Mouse (Mus musculus) CH12.LX (cell line): ENCODE results near the gene Trp63. TPM values are rescaled to one million over a fixed set of nuclear protein-coding genes. Genes with fewer than 3 reads are reported as not detected.

ENCODE experiments used
- DNase-seq: peaks from one replicate; pipeline ENCODE4 v3.0.0-alpha.2; 2013; ENCODE audit errors: extremely low read depth
- H3K27ac ChIP-seq: 2 replicates; pipeline ENCODE4 v1.5.1; 2012; ENCODE audit warnings: low read depth, mild to moderate bottlenecking, control low read depth, moderate library complexity; ENCODE audit not compliant: insufficient read depth
- H3K27me3 ChIP-seq: replicated peaks from 2 replicates; pipeline ENCODE3; 2012; ENCODE audit warnings: inconsistent platforms
- H3K36me3 ChIP-seq, 2 experiments: replicated peaks in 1 of 2; 2 replicates each; pipeline versions ENCODE3 to v1.6.1; 2012; ENCODE audit warnings: inconsistent platforms in 1 of 2, low read length in 1 of 2, mild to moderate bottlenecking in 1 of 2, mixed read lengths in 1 of 2, moderate library complexity in 1 of 2; ENCODE audit not compliant: control insufficient read depth in 1 of 2, insufficient read depth in 1 of 2
- H3K4me1 ChIP-seq, 2 experiments: 2 replicates each; pipeline ENCODE4 v1.6.1; 2012; ENCODE audit warnings: inconsistent platforms in 1 of 2, moderate library complexity in 1 of 2; ENCODE audit not compliant: insufficient read depth in 2 of 2, control insufficient read depth in 1 of 2
- H3K4me2 ChIP-seq: 2 replicates; pipeline ENCODE4 v1.6.1; 2012; ENCODE audit warnings: low read depth, mild to moderate bottlenecking, control low read depth; ENCODE audit not compliant: poor library complexity, insufficient read depth, severe bottlenecking
- H3K4me3 ChIP-seq, 3 experiments: fragments of 150-350 bp in 1 of 3; sonication (generic) in 1 of 3; replicated peaks in 1 of 3; 2 replicates each; pipeline versions ENCODE3 to v1.5.1; 2011 to 2012; ENCODE audit warnings: low read depth in 2 of 3, low read length in 2 of 3, mild to moderate bottlenecking in 2 of 3, moderate library complexity in 2 of 3, control low read depth in 1 of 3, improper control_type of control experiment in 1 of 3, inconsistent platforms in 1 of 3, mixed read lengths in 1 of 3; ENCODE audit not compliant: poor library complexity in 1 of 3
- H3K79me2 ChIP-seq: replicated peaks from 2 replicates; pipeline ENCODE4 v1.6.1; 2012; ENCODE audit warnings: mild to moderate bottlenecking, moderate library complexity; ENCODE audit not compliant: control insufficient read depth, poor library complexity, insufficient read depth, severe bottlenecking; ENCODE audit errors: extremely low read depth
- H3K9ac ChIP-seq: 2 replicates; pipeline ENCODE4 v1.6.1; 2012; ENCODE audit warnings: low read depth, mild to moderate bottlenecking, control low read depth, moderate library complexity; ENCODE audit not compliant: insufficient read depth
- H3K9me3 ChIP-seq: replicated peaks from 2 replicates; pipeline ENCODE3; 2012; ENCODE audit warnings: low read length, inconsistent platforms, mixed read lengths
- CHD1 ChIP-seq: IDR thresholded peaks from 2 replicates; pipeline ENCODE4 v1.6.1; 2012; ENCODE audit warnings: low read depth, low read length, improper control_type of control experiment, inconsistent platforms
- CHD2 ChIP-seq: IDR thresholded peaks from 2 replicates; pipeline ENCODE4 v1.6.1; 2011; ENCODE audit warnings: low read length, improper control_type of control experiment
- CTCF ChIP-seq, 2 experiments: IDR thresholded peaks in 1 of 2; conservative IDR thresholded peaks in 1 of 2; 2 replicates each; pipeline ENCODE4 v1.5.1; 2011 to 2012; ENCODE audit warnings: low read depth in 2 of 2, low read length in 2 of 2, improper control_type of control experiment in 1 of 2, inconsistent platforms in 1 of 2, mild to moderate bottlenecking in 1 of 2, moderate library complexity in 1 of 2
- ELF1 ChIP-seq: IDR thresholded peaks from 2 replicates; pipeline ENCODE4 v1.6.1; 2014; ENCODE audit warnings: low read depth, mild to moderate bottlenecking, inconsistent platforms, low read length, improper control_type of control experiment
- EP300 ChIP-seq: IDR thresholded peaks from 2 replicates; pipeline ENCODE4 v1.6.1; 2011; ENCODE audit warnings: low read length, improper control_type of control experiment
- GABPA ChIP-seq: IDR thresholded peaks from 2 replicates; pipeline ENCODE4 v1.6.1; 2012; ENCODE audit warnings: low read depth, low read length, improper control_type of control experiment, inconsistent platforms; ENCODE audit not compliant: insufficient replicate concordance
- HCFC1 ChIP-seq: IDR thresholded peaks from 2 replicates; pipeline ENCODE4 v1.6.1; 2012; ENCODE audit warnings: low read depth, mild to moderate bottlenecking, inconsistent platforms, low read length, improper control_type of control experiment
- IRF4 ChIP-seq: IDR thresholded peaks from 2 replicates; pipeline ENCODE4 v1.6.1; 2014; ENCODE audit warnings: low read depth, mild to moderate bottlenecking, inconsistent platforms, low read length, improper control_type of control experiment
- JUN ChIP-seq: IDR thresholded peaks from 2 replicates; pipeline ENCODE4 v1.6.1; 2011; ENCODE audit warnings: low read depth, mild to moderate bottlenecking, low read length, improper control_type of control experiment, moderate library complexity; ENCODE audit not compliant: insufficient read depth
- JUND ChIP-seq: conservative IDR thresholded peaks from 2 replicates; pipeline ENCODE4 v1.6.1; 2011; ENCODE audit warnings: low read depth, low read length, improper control_type of control experiment
- KAT2A ChIP-seq: IDR thresholded peaks from 2 replicates; pipeline ENCODE4 v1.6.1; 2012; ENCODE audit warnings: low read length, improper control_type of control experiment, inconsistent platforms; ENCODE audit not compliant: insufficient replicate concordance
- MAFK ChIP-seq: IDR thresholded peaks from 2 replicates; pipeline ENCODE4 v1.6.1; 2011; ENCODE audit warnings: low read length, improper control_type of control experiment; ENCODE audit not compliant: insufficient replicate concordance
- MAX ChIP-seq: IDR thresholded peaks from 2 replicates; pipeline ENCODE4 v1.6.1; 2011; ENCODE audit warnings: low read length, improper control_type of control experiment
- MAZ ChIP-seq: IDR thresholded peaks from 2 replicates; pipeline ENCODE4 v1.6.1; 2012; ENCODE audit warnings: low read depth, mild to moderate bottlenecking, inconsistent platforms, low read length, improper control_type of control experiment, moderate library complexity
- MXI1 ChIP-seq: IDR thresholded peaks from 2 replicates; pipeline ENCODE4 v1.6.1; 2011; ENCODE audit warnings: mild to moderate bottlenecking, low read depth, low read length, improper control_type of control experiment
- NELFE ChIP-seq: IDR thresholded peaks from 2 replicates; pipeline ENCODE4 v1.6.1; 2011; ENCODE audit warnings: low read depth, low read length, improper control_type of control experiment
- NRF1 ChIP-seq: IDR thresholded peaks from 2 replicates; pipeline ENCODE4 v1.6.1; 2014; ENCODE audit warnings: low read depth, mild to moderate bottlenecking, inconsistent platforms, low read length, improper control_type of control experiment, moderate library complexity
- PAX5 ChIP-seq: IDR thresholded peaks from 2 replicates; pipeline ENCODE4 v1.6.1; 2012; ENCODE audit warnings: low read length, inconsistent platforms, mixed read lengths
- POLR2A ChIP-seq: IDR thresholded peaks from 2 replicates; pipeline ENCODE4 v1.6.1; 2011; ENCODE audit warnings: low read depth, mild to moderate bottlenecking, improper control_type of control experiment, low read length
- RCOR1 ChIP-seq: conservative IDR thresholded peaks from 2 replicates; pipeline ENCODE4 v1.6.1; 2012; ENCODE audit warnings: low read depth, mild to moderate bottlenecking, inconsistent platforms, low read length, improper control_type of control experiment
- SMC3 ChIP-seq: IDR thresholded peaks from 2 replicates; pipeline ENCODE4 v1.6.1; 2011; ENCODE audit warnings: low read depth, low read length, improper control_type of control experiment
- TBP ChIP-seq: conservative IDR thresholded peaks from 2 replicates; pipeline ENCODE4 v1.6.1; 2011; ENCODE audit warnings: low read depth, low read length, improper control_type of control experiment
- TCF12 ChIP-seq: IDR thresholded peaks from 2 replicates; pipeline ENCODE4 v1.6.1; 2014; ENCODE audit warnings: low read depth, mild to moderate bottlenecking, inconsistent platforms, low read length, improper control_type of control experiment
- UBTF ChIP-seq: IDR thresholded peaks from 2 replicates; pipeline ENCODE4 v1.6.1; 2012; ENCODE audit warnings: low read depth, mild to moderate bottlenecking, inconsistent platforms, low read length, improper control_type of control experiment, moderate library complexity
- USF2 ChIP-seq: conservative IDR thresholded peaks from 2 replicates; pipeline ENCODE4 v1.6.1; 2011; ENCODE audit warnings: low read depth, low read length, improper control_type of control experiment
- ZC3H11A ChIP-seq: IDR thresholded peaks from 2 replicates; pipeline ENCODE4 v1.6.1; 2012; ENCODE audit warnings: low read depth, mild to moderate bottlenecking, inconsistent platforms, low read length, improper control_type of control experiment
- ZMIZ1 ChIP-seq: IDR thresholded peaks from 2 replicates; pipeline ENCODE4 v1.6.1; 2012; ENCODE audit warnings: low read depth, mild to moderate bottlenecking, inconsistent platforms, low read length, improper control_type of control experiment
- ZNF384 ChIP-seq: IDR thresholded peaks from 2 replicates; pipeline ENCODE4 v1.6.1; 2012; ENCODE audit warnings: low read depth, low read length, improper control_type of control experiment, inconsistent platforms
- dilution Hi-C: fragments of 300-500 bp; cut with MboI; formaldehyde crosslinking; loops from 2 replicates; pipeline ENCODE4 v1.14.3; 2020; ENCODE audit warnings: low sequenced_read_pairs; ENCODE audit not compliant: extremely low pct_unique_long_range_greater_than_20kb, extremely low pct_ligation_motif_present
- in situ Hi-C: fragments of 300-500 bp; cut with MboI; formaldehyde crosslinking; loops from 3 replicates; pipeline ENCODE4 v1.14.3; 2019; ENCODE audit warnings: low sequenced_read_pairs, low pct_ligation_motif_present, low pct_unique_long_range_greater_than_20kb, mixed read lengths
- polyA plus RNA-seq: library from polyadenylated mRNA; unstranded; fragments of >175 nt; gene quantifications from 2 replicates; pipeline ENCODE4 v1.2.1, GENCODE M21; 2012; ENCODE audit warnings: low read depth; ENCODE audit not compliant: insufficient read length
- total RNA-seq, 2 experiments: library from RNA; depleted of rRNA; stranded (reverse); fragments of 300-350 nt in 1 of 2; fragments of >200 nt in 1 of 2; gene quantifications; 2 replicates each; pipeline ENCODE4 v1.2.3; 2012 to 2014

The Trp63 gene
- total and polyA plus RNA-seq, 3 experiments, result 10.5 to 28.0 (median 20.6) TPM

DNA sequence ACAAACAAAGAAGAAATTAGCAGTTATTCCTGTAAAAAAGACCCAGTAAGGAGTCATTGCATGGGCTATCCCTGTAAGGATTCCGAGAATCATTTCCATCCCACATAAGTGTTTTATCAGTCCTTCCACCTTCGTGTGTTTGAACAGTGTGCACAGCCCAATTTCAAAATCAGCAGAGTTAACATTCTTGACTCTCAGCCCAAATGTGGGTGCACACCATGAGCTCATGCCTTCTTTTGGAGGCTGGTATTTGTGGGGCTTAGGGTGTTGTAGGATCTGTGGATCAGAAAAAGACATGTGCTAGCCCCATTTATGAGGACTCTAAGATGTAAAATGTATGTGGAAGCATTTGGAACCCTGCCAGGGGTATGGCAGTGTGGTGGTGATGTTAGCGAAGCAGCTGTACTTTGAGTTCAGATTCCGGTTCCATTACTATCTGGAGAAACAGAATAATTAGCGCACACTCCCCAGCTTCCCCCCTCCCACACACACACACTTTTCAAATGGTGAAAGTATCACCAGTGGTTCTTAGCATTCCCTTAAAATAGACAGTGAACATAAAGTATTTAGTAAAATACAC, 9.6 kb upstream of the Trp63 start:
- dilution Hi-C loops, result no loop called here

DNA sequence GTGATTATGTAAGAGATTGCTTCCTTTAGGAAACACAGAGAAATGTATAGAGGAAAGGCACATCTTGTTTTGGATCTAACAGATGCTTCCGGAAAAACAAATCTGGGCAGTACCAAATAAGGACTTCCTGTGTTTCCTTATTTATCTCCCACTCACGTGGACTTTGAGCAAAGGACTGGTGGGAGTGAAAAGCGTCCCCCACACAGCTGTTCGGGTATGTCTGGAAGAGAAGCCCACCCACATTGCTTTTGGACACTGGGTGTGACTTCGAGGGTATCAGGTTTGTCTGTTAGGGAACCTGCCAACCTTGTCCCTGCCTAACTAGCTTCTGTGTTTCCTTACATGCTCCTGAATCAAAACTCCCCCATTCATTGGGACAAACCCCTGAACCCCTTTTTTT, 3.2 kb upstream of the Trp63 start:
- Histone ChIP-seq H3K9me3 (no peaks in the 10 kb centered on the region), H3K4me3 (no peak overlapping the region), H3K27me3 (no peaks in the 10 kb centered on the region), H3K27ac (no peak overlapping the region), H3K4me2 (no peak overlapping the region), H3K4me1 (peaks cover 5 to 19% of the 10 kb centered on the region in 2 experiments; a peak in 2 of 4 replicates), H3K79me2 (peaks cover 7% of the 10 kb centered on the region), H3K9ac (no peak overlapping the region), H3K36me3 (no peaks in the 10 kb centered on the region)
- dilution Hi-C loops, result no loop called here
- no peak for DNase-seq
- in situ Hi-C loops, result loop anchor here (25.0 kb wide), 1 partner anchor 193 kb away; no protein-coding TSS in a partner anchor
- TF ChIP-seq TCF12 (no peak), ZMIZ1 (no peak), KAT2A (no peak), SMC3 (no peak), CHD2 (no peak), ZNF384 (no peak), MAX (no peak), HCFC1 (no peak), POLR2A (no peak)

More for the DNA sequence above, 9.6 kb upstream of the Trp63 start:
- Histone ChIP-seq H3K27me3 (no peaks in the 10 kb centered on the region), H3K4me2 (no peak overlapping the region), H3K4me1 (peaks cover 0 to 10% of the 10 kb centered on the region in 2 experiments; a peak in 1 of 4 replicates), H3K4me3 (no peak overlapping the region), H3K27ac (no peak overlapping the region), H3K9me3 (no peaks in the 10 kb centered on the region), H3K9ac (no peak overlapping the region), H3K79me2 (no peaks in the 10 kb centered on the region), H3K36me3 (no peaks in the 10 kb centered on the region)
- TF ChIP-seq ZC3H11A (no peak), NELFE (no peak), TBP (no peak), NRF1 (no peak), EP300 (no peak), ZMIZ1 (no peak), CTCF (conservative IDR thresholded peaks at IDR 0.05 in 1 of 2, IDR thresholded peaks at IDR 0.05 in 1 of 2; ENCODE audit: low read depth in 2 of 2, low read length in 2 of 2) (no peak)
- in situ Hi-C loops, result no loop called here
- DNase-seq, result no peak

DNA sequence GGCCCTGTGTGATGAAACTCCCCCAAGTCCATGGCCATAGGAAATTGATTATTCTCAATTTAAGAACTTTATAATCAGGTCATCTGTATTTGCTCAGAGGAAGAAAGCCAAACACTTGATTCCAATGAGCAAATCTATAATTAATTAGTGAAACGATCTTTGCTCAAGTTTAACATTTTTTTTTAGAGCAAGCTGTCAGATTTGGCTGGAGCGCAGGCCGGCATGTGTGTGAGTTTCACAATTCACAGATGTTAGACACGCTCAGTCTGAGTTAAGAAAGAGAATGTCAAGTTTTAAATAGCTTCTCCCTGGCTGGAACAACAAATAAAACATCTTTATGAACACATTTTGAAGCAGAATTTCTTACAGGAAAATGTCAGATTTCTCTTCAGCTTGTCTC, 1.0 kb upstream of the Trp63 start:
- Histone ChIP-seq H3K27ac (no peak overlapping the region), H3K9me3 (no peaks in the 10 kb centered on the region), H3K27me3 (no peaks in the 10 kb centered on the region), H3K36me3 (peaks cover 0 to 6% of the 10 kb centered on the region in 2 experiments), H3K4me1 (peaks cover 10 to 31% of the 10 kb centered on the region in 2 experiments; a peak in 2 of 4 replicates), H3K79me2 (peaks cover 17% of the 10 kb centered on the region), H3K9ac (peak overlapping the region; percentile 25), H3K4me3 (no peak overlapping the region), H3K4me2 (no peak overlapping the region; the same call in 1 of the 2 replicates)
- in situ Hi-C loops, result loop anchor here (25.0 kb wide), 1 partner anchor 195 kb away; no protein-coding TSS in a partner anchor
- DNase-seq, result no peak
- dilution Hi-C loops, result no loop called here
- TF ChIP-seq CTCF (conservative IDR thresholded peaks at IDR 0.05 in 1 of 2, IDR thresholded peaks at IDR 0.05 in 1 of 2; ENCODE audit: low read depth in 2 of 2, low read length in 2 of 2) (no peak), MAZ (no peak), NRF1 (no peak), JUND (no peak), RCOR1 (no peak), CHD1 (no peak), ELF1 (no peak), USF2 (no peak), SMC3 (no peak), ZC3H11A (no peak), PAX5 (no peak), IRF4 (no peak), GABPA (no peak), UBTF (no peak), JUN (no peak), MAFK (no peak), MXI1 (no peak)
